Mouse (Mus musculus) monocyte, adult 5-6 weeks (primary cell): ENCODE measurements around the gene Ryk. TPM values are rescaled to one million over a fixed set of nuclear protein-coding genes. Genes with fewer than 3 reads are reported as not detected.

Source experiments
- ATAC-seq: fragments of 153-309, 156-312 bp; replicated peaks from 2 replicates; pipeline ENCODE4 v1.8.0; 2017; ENCODE audit warnings: mild to moderate bottlenecking; ENCODE audit not compliant: low TSS enrichment, insufficient number of reproducible peaks, severe bottlenecking, poor library complexity, low FRiP score
- total RNA-seq: library from RNA; stranded (forward); fragments of 200-1000, 200-491, 200-594 nt; gene quantifications from 3 replicates; pipeline ENCODE4 v1.2.3, GENCODE M21; 2017

Ryk gene
- 1.4 to 1.7 TPM in 2 of 3 replicates, not detected in the other for total RNA-seq

- ATAC-seq: no peak
Measured at GRCm38 (mm10) chr9:102834742-102835591, at the start of gene Ryk. TSS of gene Ryk (plus strand) at chr9:102834917.

GRCm38 (mm10) chr9:102789491-102789890, 45.2 kb upstream of the Ryk start:
- ATAC-seq: no peak

- ATAC-seq: no peak
Measured at GRCm38 (mm10) chr9:102791845-102792244, 42.9 kb upstream of the Ryk start.

GRCm38 (mm10) chr9:102792836-102793235, 41.9 kb upstream of the Ryk start:
- ATAC-seq: no peak

GRCm38 (mm10) chr9:102793286-102793809, 41.4 kb upstream of the Ryk start:
- no peak for ATAC-seq

- no peak for ATAC-seq
Measured at GRCm38 (mm10) chr9:102798406-102798805, 36.3 kb upstream of the Ryk start.

- no peak for ATAC-seq
Measured at GRCm38 (mm10) chr9:102806056-102806573, 28.6 kb upstream of the Ryk start.

GRCm38 (mm10) chr9:102811192-102811591, 23.5 kb upstream of the Ryk start:
- no peak for ATAC-seq

GRCm38 (mm10) chr9:102818228-102818627, 16.5 kb upstream of the Ryk start:
- ATAC-seq: no peak

- ATAC-seq: no peak
Measured at GRCm38 (mm10) chr9:102828604-102829003, 6.1 kb upstream of the Ryk start.

- ATAC-seq: no peak
Measured at GRCm38 (mm10) chr9:102831541-102831940, 3.2 kb upstream of the Ryk start.

GRCm38 (mm10) chr9:102834414-102834741, 339 bp upstream of the Ryk start:
- no peak for ATAC-seq

- ATAC-seq: no peak
Measured at GRCm38 (mm10) chr9:102836279-102836678, 1.6 kb downstream of the Ryk start.

GRCm38 (mm10) chr9:102840792-102841778, 6.4 kb downstream of the Ryk start:
- no peak for ATAC-seq

- ATAC-seq: no peak
Measured at GRCm38 (mm10) chr9:102841832-102842231, 7.1 kb downstream of the Ryk start.

- no peak for ATAC-seq
Measured at GRCm38 (mm10) chr9:102842498-102842897, 7.8 kb downstream of the Ryk start.

- no peak for ATAC-seq
Measured at GRCm38 (mm10) chr9:102843577-102843976, 8.9 kb downstream of the Ryk start.

GRCm38 (mm10) chr9:102845851-102846250, 11.1 kb downstream of the Ryk start:
- ATAC-seq: no peak

- no peak for ATAC-seq
Measured at GRCm38 (mm10) chr9:102846348-102846747, 11.6 kb downstream of the Ryk start.
